Mouse (Mus musculus): ENCODE measurements at regions not wholly inside any gene's neighbourhood (a gene's known extent, or its start where the extent isn't known, plus 50 kb on each side); places are given as distances from the start of the nearest gene placed in this dataset.

GRCm38 (mm10) chr3:144323524-144323923 is 118.5 kb upstream of the Lmo4 start:
- DNase-seq: no peak

GRCm38 (mm10) chr3:144319468-144320205 is 114.6 kb upstream of the Lmo4 start:
- DNase-seq: no peak

- DNase-seq: no peak
Observed at GRCm38 (mm10) chr3:144318761-144319467, 113.9 kb upstream of the Lmo4 start.

GRCm38 (mm10) chr3:144310748-144311147 is 105.7 kb upstream of the Lmo4 start:
- no peak for DNase-seq

GRCm38 (mm10) chr3:144308616-144309015 is 103.6 kb upstream of the Lmo4 start:
- no peak for DNase-seq

GRCm38 (mm10) chr3:144307557-144307956 is 102.5 kb upstream of the Lmo4 start:
- no peak for DNase-seq

GRCm38 (mm10) chr3:144305456-144305855 is 100.4 kb upstream of the Lmo4 start:
- no peak for DNase-seq

GRCm38 (mm10) chr3:144304924-144305323 is 99.9 kb upstream of the Lmo4 start:
- no peak for DNase-seq

GRCm38 (mm10) chr3:144302626-144303025 is 97.6 kb upstream of the Lmo4 start:
- no peak for DNase-seq

GRCm38 (mm10) chr3:144301068-144301467 is 96.0 kb upstream of the Lmo4 start:
- DNase-seq: no peak

GRCm38 (mm10) chr3:144299239-144299638 is 94.2 kb upstream of the Lmo4 start:
- DNase-seq: no peak

- no peak for DNase-seq
Observed at GRCm38 (mm10) chr3:144289489-144289888, 84.5 kb upstream of the Lmo4 start.

GRCm38 (mm10) chr3:144286100-144286499 is 81.1 kb upstream of the Lmo4 start:
- DNase-seq: no peak

GRCm38 (mm10) chr3:144284326-144284725 is 79.3 kb upstream of the Lmo4 start:
- DNase-seq: no peak

GRCm38 (mm10) chr3:144273115-144273514 is 68.1 kb upstream of the Lmo4 start:
- no peak for DNase-seq

- no peak for DNase-seq
Observed at GRCm38 (mm10) chr3:144270206-144270605, 65.2 kb upstream of the Lmo4 start.

- DNase-seq: no peak
Observed at GRCm38 (mm10) chr3:144264554-144264953, 59.5 kb upstream of the Lmo4 start.

GRCm38 (mm10) chr3:144260886-144261285 is 55.9 kb upstream of the Lmo4 start:
- no peak for DNase-seq

GRCm38 (mm10) chr3:144257714-144258517 is 52.9 kb upstream of the Lmo4 start:
- no peak for DNase-seq

- DNase-seq: no peak
Observed at GRCm38 (mm10) chr3:144257196-144257595, 52.2 kb upstream of the Lmo4 start.

GRCm38 (mm10) chr3:144255596-144256550 is 50.9 kb upstream of the Lmo4 start:
- DNase-seq: no peak

Measured in B cell, adult 2 months (primary cell).